In genomic region chr11:49244595-49244930, GRCm38 (mm10) we compare ENCODE assay signal across 9 mouse cellular contexts. TPM values are rescaled to one million over a fixed set of nuclear protein-coding genes. Genes with fewer than 3 reads are reported as not detected.
DNase-seq lines count a peak whose midpoint lies in the region; ATAC-seq and TF ChIP-seq lines count a peak whose summit lies in the region.
"Had no signal": no experiment of that assay in that cellular context is flagged by ENCODE, and none has a peak within 500 bp of the region (broad histone marks: within the 10 kb centered on the region; RNA-seq: fewer than 3 reads in every experiment).

No protein-coding gene starts in this region.

- H3K27me3 ChIP-seq in megakaryocyte, embryonic 14.5 days (replicated peaks): no peaks in the 10 kb centered on the region
- no peaks in the 10 kb centered on the region for H3K27me3 ChIP-seq in limb, embryonic 10.5 days (ENCODE audit: low read depth, poor library complexity, severe bottlenecking)

- H3K27ac ChIP-seq in limb, embryonic 10.5 days: peak overlapping the region; percentile 90
- H3K27ac ChIP-seq in olfactory bulb, adult 2 months (ENCODE audit: insufficient read depth, low read depth, low read length): no peak overlapping the region; the same call in 1 of the 2 replicates

- ATAC-seq in megakaryocyte, adult 5-6 weeks (ENCODE audit: poor library complexity, severe bottlenecking): no peak

- DNase-seq in cerebellum, adult 9-10 months: peak; percentile 68
- DNase-seq in cerebellum, adult 8-10 months: no peak
- peak; percentile 44 for DNase-seq in limb, embryonic 10.5 days (ENCODE audit: low spot score)
- DNase-seq in T-cell, adult 2 months (ENCODE audit: low spot score): no peak
- no peak for DNase-seq in gastrocnemius, postnatal 10 days

- H3K36me3 ChIP-seq in megakaryocyte, embryonic 14.5 days (replicated peaks; ENCODE audit: low read length): no peaks in the 10 kb centered on the region
- no peaks in the 10 kb centered on the region for H3K36me3 ChIP-seq in limb, embryonic 10.5 days

- H3K4me3 ChIP-seq in megakaryocyte, embryonic 14.5 days (replicated peaks): peak overlapping the region; percentile 95
- peak overlapping the region; percentile 61 for H3K4me3 ChIP-seq in limb, embryonic 10.5 days
- H3K4me3 ChIP-seq in olfactory bulb, adult 2 months (ENCODE audit: insufficient read depth, low read depth, low read length): peak overlapping the region; percentile 86

- 3% methylated on average over 4 of the region's 4 CpGs for WGBS in limb, embryonic 10.5 days
- WGBS in olfactory bulb, adult 2 months: 2% methylated on average over 4 of the region's 4 CpGs

- no peaks in the 10 kb centered on the region for H3K9me3 ChIP-seq in megakaryocyte, embryonic 14.5 days
- no peaks in the 10 kb centered on the region for H3K9me3 ChIP-seq in limb, embryonic 10.5 days (replicated peaks)

- no peak for TF ChIP-seq POLR2A in olfactory bulb, adult 2 months (IDR thresholded peaks at IDR 0.05; ENCODE audit: insufficient read depth, low read depth, low read length)

- no peak for TF ChIP-seq CTCF in olfactory bulb, adult 2 months (IDR thresholded peaks at IDR 0.05; ENCODE audit: insufficient read depth, low read depth, low read length)

- peaks cover 83% of the 10 kb centered on the region for H3K4me1 ChIP-seq in megakaryocyte, embryonic 14.5 days
- H3K4me1 ChIP-seq in limb, embryonic 10.5 days: peaks cover 46% of the 10 kb centered on the region
- H3K4me1 ChIP-seq in olfactory bulb, adult 2 months (ENCODE audit: control insufficient read depth, insufficient read depth, low read length): peaks cover 13% of the 10 kb centered on the region

RNA-seq across cellular contexts. Expression of gene Mgat1, which starts 0.6 kb away (rescaled TPM):
- 64.1 and 65.8 TPM in 2 replicates for polyA plus RNA-seq in megakaryocyte, embryonic 14.5 days (2012; ENCODE audit: insufficient read depth, low replicate concordance)
- 33.6 and 36.0 TPM in 2 replicates for total RNA-seq in megakaryocyte, adult 5-6 weeks (2015)
- 42.6 and 42.9 TPM in 2 replicates for total RNA-seq in megakaryocyte, adult 5-6 weeks (2017)
- polyA plus RNA-seq in limb, embryonic 10.5 days (2016; fragmentation: Nextera tagmentation; extraction: Ambion mirVana): 40.0 and 46.0 TPM in 2 replicates
- 578 TPM in 1 of 2 replicates, not detected in the other for polyA plus RNA-seq in olfactory bulb, adult 2 months (2012; ENCODE audit: insufficient read depth, insufficient read length, low replicate concordance, missing spikeins)
- 10 to 100 TPM; 42.7 to 60.3 TPM for total RNA-seq in gastrocnemius, postnatal 10 days (2021)

RNA-seq across cellular contexts. Expression of gene Olfr1393, which starts 33.5 kb away (rescaled TPM):
- polyA plus RNA-seq in megakaryocyte, embryonic 14.5 days (2012; ENCODE audit: insufficient read depth, low replicate concordance): not detected in 2 replicates
- not detected in 2 replicates for total RNA-seq in megakaryocyte, adult 5-6 weeks (2015)
- total RNA-seq in megakaryocyte, adult 5-6 weeks (2017): not detected in 2 replicates
- polyA plus RNA-seq in limb, embryonic 10.5 days (2016; fragmentation: Nextera tagmentation; extraction: Ambion mirVana): not detected in 2 replicates
- not detected in 2 replicates for polyA plus RNA-seq in olfactory bulb, adult 2 months (2012; ENCODE audit: insufficient read depth, insufficient read length, low replicate concordance, missing spikeins)
- total RNA-seq in gastrocnemius, postnatal 10 days (2021): under 1 TPM; 0.18 to 0.33 TPM
- total RNA-seq: common myeloid progenitor, adult 5-6 weeks had no signal

RNA-seq across cellular contexts. Expression of gene Olfr1392, which starts 40.5 kb away (rescaled TPM):
- not detected in 2 replicates for polyA plus RNA-seq in megakaryocyte, embryonic 14.5 days (2012; ENCODE audit: insufficient read depth, low replicate concordance)
- 0.84 TPM in 1 of 2 replicates, not detected in the other for total RNA-seq in megakaryocyte, adult 5-6 weeks (2015)
- total RNA-seq in megakaryocyte, adult 5-6 weeks (2017): not detected in 2 replicates
- not detected in 2 replicates for polyA plus RNA-seq in limb, embryonic 10.5 days (2016; fragmentation: Nextera tagmentation; extraction: Ambion mirVana)
- not detected in 2 replicates for polyA plus RNA-seq in olfactory bulb, adult 2 months (2012; ENCODE audit: insufficient read depth, insufficient read length, low replicate concordance, missing spikeins)
- total RNA-seq in gastrocnemius, postnatal 10 days (2021): not detected
- total RNA-seq: common myeloid progenitor, adult 5-6 weeks had no signal

RNA-seq across cellular contexts. Expression of gene Zfp62, which starts 41.5 kb away (rescaled TPM):
- 1.5 TPM in 1 of 2 replicates, not detected in the other for polyA plus RNA-seq in megakaryocyte, embryonic 14.5 days (2012; ENCODE audit: insufficient read depth, low replicate concordance)
- 46.3 and 59.7 TPM in 2 replicates for total RNA-seq in megakaryocyte, adult 5-6 weeks (2015)
- total RNA-seq in megakaryocyte, adult 5-6 weeks (2017): 59.0 and 80.3 TPM in 2 replicates
- 34.6 and 48.3 TPM in 2 replicates for polyA plus RNA-seq in limb, embryonic 10.5 days (2016; fragmentation: Nextera tagmentation; extraction: Ambion mirVana)
- not detected in 2 replicates for polyA plus RNA-seq in olfactory bulb, adult 2 months (2012; ENCODE audit: insufficient read depth, insufficient read length, low replicate concordance, missing spikeins)
- total RNA-seq in gastrocnemius, postnatal 10 days (2021): 10 to 100 TPM; 20.8 to 27.5 TPM

RNA-seq across cellular contexts. Expression of gene Btnl9, which starts 57.6 kb away (rescaled TPM):
- polyA plus RNA-seq in megakaryocyte, embryonic 14.5 days (2012; ENCODE audit: insufficient read depth, low replicate concordance): 7.0 and 7.1 TPM in 2 replicates
- 1.6 and 1.7 TPM in 2 replicates for total RNA-seq in megakaryocyte, adult 5-6 weeks (2015)
- total RNA-seq in megakaryocyte, adult 5-6 weeks (2017): 2.3 and 4.2 TPM in 2 replicates
- 0.34 TPM in 1 of 2 replicates, not detected in the other for polyA plus RNA-seq in limb, embryonic 10.5 days (2016; fragmentation: Nextera tagmentation; extraction: Ambion mirVana)
- not detected in 2 replicates for polyA plus RNA-seq in olfactory bulb, adult 2 months (2012; ENCODE audit: insufficient read depth, insufficient read length, low replicate concordance, missing spikeins)
- total RNA-seq in gastrocnemius, postnatal 10 days (2021): 1 to 10 TPM; 5.9 to 7.7 TPM

Comparison
In these comparisons a context has a peak if more than half of its experiments do, and no peak if none do; other contexts are left out.
1. DNase-seq: peak in cerebellum, adult 9-10 months (single experiment) and limb, embryonic 10.5 days (single experiment); none in cerebellum, adult 8-10 months (single experiment), T-cell, adult 2 months (single experiment) and gastrocnemius, postnatal 10 days (single experiment).
2. Peak in every context shown above with its lines, with median percentiles within 50 percentile points of each other: H3K4me3 ChIP-seq.